Mouse (Mus musculus): ENCODE results near the gene Foxf2.

GRCm38 (mm10) chr13:31661211-31661610, 35.6 kb downstream of the Foxf2 start:
- TF ChIP-seq POLR2A (IDR thresholded peaks at IDR 0.05; ENCODE audit: insufficient read length, low read depth) = no peak
- TF ChIP-seq USF1 (IDR thresholded peaks at IDR 0.05; ENCODE audit: low read depth) = no peak

All from myocyte (in vitro differentiated cells).